Mouse (Mus musculus) urinary bladder, adult 2 months (tissue): ENCODE data around the gene Pald1. TPM values are rescaled to one million over a fixed set of nuclear protein-coding genes. Genes with fewer than 3 reads are reported as not detected.
A peak's percentile ranks its signal among the peaks of the same experiment; 100 is the strongest.

Experiments
- DNase-seq: peaks from one replicate; pipeline ENCODE4 v3.0.0; 2022; ENCODE audit warnings: low spot score
- polyA plus RNA-seq: library from polyadenylated mRNA; depleted of rRNA; stranded (reverse); fragments of >200 nt; gene quantifications from 2 replicates; pipeline ENCODE4 v1.2.3, GENCODE M21; 2012

The Pald1 gene
- polyA plus RNA-seq, 1 experiment = 14.0 TPM

- no peak for DNase-seq
Observed at GRCm38 (mm10) chr10:61369755-61370154, 13.6 kb downstream of the Pald1 start.

GRCm38 (mm10) chr10:61365902-61366301 lies 17.4 kb downstream of the Pald1 start:
- no peak for DNase-seq

- DNase-seq = no peak
Observed at GRCm38 (mm10) chr10:61364431-61364830, 18.9 kb downstream of the Pald1 start.

GRCm38 (mm10) chr10:61362992-61363391 lies 20.3 kb downstream of the Pald1 start:
- DNase-seq = no peak

- DNase-seq = no peak
Observed at GRCm38 (mm10) chr10:61362483-61362882, 20.8 kb downstream of the Pald1 start.

GRCm38 (mm10) chr10:61360667-61361066 lies 22.7 kb downstream of the Pald1 start:
- no peak for DNase-seq

GRCm38 (mm10) chr10:61359411-61359810 lies 23.9 kb downstream of the Pald1 start:
- no peak for DNase-seq

GRCm38 (mm10) chr10:61357658-61358057 lies 25.7 kb downstream of the Pald1 start:
- DNase-seq = no peak

GRCm38 (mm10) chr10:61356568-61356967 lies 26.8 kb downstream of the Pald1 start:
- DNase-seq = no peak

GRCm38 (mm10) chr10:61356095-61356494 lies 27.2 kb downstream of the Pald1 start:
- no peak for DNase-seq

GRCm38 (mm10) chr10:61355611-61356010 lies 27.7 kb downstream of the Pald1 start:
- no peak for DNase-seq

GRCm38 (mm10) chr10:61351216-61351615 lies 32.1 kb downstream of the Pald1 start:
- DNase-seq = no peak

GRCm38 (mm10) chr10:61346374-61346773 lies 37.0 kb downstream of the Pald1 start:
- DNase-seq = no peak

GRCm38 (mm10) chr10:61345179-61345578 lies 38.2 kb downstream of the Pald1 start:
- DNase-seq = no peak

GRCm38 (mm10) chr10:61343950-61344349 lies 39.4 kb downstream of the Pald1 start:
- DNase-seq = peak; percentile 54

GRCm38 (mm10) chr10:61342750-61343149 lies 40.6 kb downstream of the Pald1 start:
- no peak for DNase-seq

- DNase-seq = peak; percentile 68
Observed at GRCm38 (mm10) chr10:61341557-61341956, 41.8 kb downstream of the Pald1 start.

- DNase-seq = no peak
Observed at GRCm38 (mm10) chr10:61341045-61341444, 42.3 kb downstream of the Pald1 start.

GRCm38 (mm10) chr10:61340247-61340646 lies 43.1 kb downstream of the Pald1 start:
- DNase-seq = no peak

GRCm38 (mm10) chr10:61339216-61339615 lies 44.1 kb downstream of the Pald1 start:
- no peak for DNase-seq

- DNase-seq = no peak
Observed at GRCm38 (mm10) chr10:61337665-61338064, 45.7 kb downstream of the Pald1 start.

GRCm38 (mm10) chr10:61336592-61336991 lies 46.7 kb downstream of the Pald1 start:
- DNase-seq = no peak

- peak; percentile 76 for DNase-seq
Observed at GRCm38 (mm10) chr10:61336137-61336536, 47.2 kb downstream of the Pald1 start.

- DNase-seq = no peak
Observed at GRCm38 (mm10) chr10:61334545-61334944, 48.8 kb downstream of the Pald1 start.

GRCm38 (mm10) chr10:61331046-61331445 lies 52.3 kb downstream of the Pald1 start:
- DNase-seq = no peak
